Mouse (Mus musculus) liver, embryonic 12.5 days (tissue): ENCODE data around the gene BC080695. TPM values are rescaled to one million over a fixed set of nuclear protein-coding genes. Genes with fewer than 3 reads are reported as not detected.
"Not testable (repeated sequence)": the region's sequence is repeated elsewhere in the genome, so short reads cannot be mapped to it uniquely, and the experiment has no call there.

Experiments used
- ATAC-seq: fragments of 200-750 bp; cut with Nextera tagmentation; 2 replicates; pipeline ENCODE4 v1.8.0; 2017; ENCODE audit warnings: moderate number of reproducible peaks, mild to moderate bottlenecking, moderate library complexity
- H3K27ac ChIP-seq: fragments of 300-500 bp; sonication (generic); 2 replicates; pipeline ENCODE4 v1.5.1; 2016; ENCODE audit warnings: mild to moderate bottlenecking
- H3K27me3 ChIP-seq: fragments of 300-500 bp; sonication (generic); replicated peaks from 2 replicates; pipeline ENCODE4 v1.6.1; 2016; ENCODE audit warnings: mild to moderate bottlenecking, moderate library complexity
- H3K36me3 ChIP-seq: fragments of 300-500 bp; sonication (generic); 2 replicates; pipeline ENCODE4 v1.6.1; 2016; ENCODE audit warnings: mild to moderate bottlenecking, moderate library complexity
- H3K4me1 ChIP-seq: fragments of 300-500 bp; sonication (generic); 2 replicates; pipeline ENCODE4 v1.6.1; 2016
- H3K4me2 ChIP-seq: fragments of 300-500 bp; sonication (generic); 2 replicates; pipeline ENCODE4 v1.6.1; 2016; ENCODE audit warnings: mild to moderate bottlenecking, moderate library complexity
- H3K4me3 ChIP-seq: fragments of 300-500 bp; sonication (generic); 2 replicates; pipeline ENCODE4 v1.5.1; 2016; ENCODE audit warnings: mild to moderate bottlenecking, moderate library complexity
- H3K9ac ChIP-seq: fragments of 300-500 bp; sonication (generic); 2 replicates; pipeline ENCODE4 v1.6.1; 2016; ENCODE audit warnings: mild to moderate bottlenecking, moderate library complexity
- H3K9me3 ChIP-seq: fragments of 300-500 bp; sonication (generic); replicated peaks from 2 replicates; pipeline ENCODE4 v1.6.1; 2016; ENCODE audit warnings: mild to moderate bottlenecking, moderate library complexity
- WGBS: fragments of 180-500 bp; shearing (Covaris S2); methylation state at CpG from one replicate; pipeline ENCODE4 v1.1.7; 2016; ENCODE audit not compliant: insufficient replicate concordance; 5-methylcytosine and 5-hydroxymethylcytosine counted together
- polyA plus RNA-seq: library from polyadenylated mRNA; unstranded; fragments of >200 nt; fragmentation: Nextera tagmentation; extraction: Ambion mirVana; gene quantifications from 2 replicates; pipeline ENCODE4 v1.2.1, GENCODE M21; 2016

The BC080695 gene
- not detected in 2 replicates for polyA plus RNA-seq

DNA sequence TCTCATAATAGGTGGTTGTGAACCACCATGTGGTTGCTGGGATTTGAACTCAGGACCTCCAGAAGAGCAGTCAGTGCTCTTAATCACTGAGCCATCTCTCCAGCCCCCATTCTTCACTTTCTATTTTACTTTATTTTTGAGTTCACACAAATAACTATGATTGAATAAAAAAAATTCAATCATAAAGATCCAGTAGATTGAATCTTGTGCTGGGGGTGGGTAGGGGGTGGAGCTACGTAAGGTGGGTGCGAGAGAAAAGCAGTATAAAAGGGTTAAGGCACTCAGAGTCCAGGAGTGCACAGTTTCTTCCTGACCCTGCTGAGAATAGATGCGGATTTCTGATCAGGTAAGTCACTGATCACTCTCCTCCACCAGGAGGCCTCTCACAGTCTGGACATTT is at the start of gene BC080695, which contains the start of gene Gm13057:
BC080695 (plus strand) TSS at position 301 of the 400 bp plus-strand sequence.
Gm13057 (plus strand) TSS at position 310 of the 400 bp plus-strand sequence.
- H3K4me2 ChIP-seq, H3K27ac ChIP-seq, H3K27me3 ChIP-seq, H3K4me3 ChIP-seq, H3K4me1 ChIP-seq, ATAC-seq, H3K9me3 ChIP-seq, H3K9ac ChIP-seq, H3K36me3 ChIP-seq: not testable (repeated sequence)
- WGBS, result no CpG with 5 or more reads among the region's 3 CpGs

DNA sequence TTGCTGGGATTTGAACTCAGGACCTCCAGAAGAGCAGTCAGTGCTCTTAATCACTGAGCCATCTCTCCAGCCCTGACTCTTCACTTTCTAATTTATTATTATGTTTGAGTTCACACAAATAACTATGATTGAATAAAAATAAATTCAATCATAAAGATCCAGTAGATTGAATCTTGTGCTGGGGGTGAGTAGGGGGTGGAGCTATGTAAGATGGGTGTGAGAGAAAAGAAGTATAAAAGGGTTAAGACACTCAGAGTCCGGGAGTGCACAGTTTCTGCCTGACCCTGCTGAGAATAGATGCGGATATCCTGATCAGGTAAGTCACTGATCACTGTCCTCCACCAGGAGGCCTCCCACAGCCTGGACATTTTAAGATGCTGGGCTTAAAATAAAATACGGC is 40.5 kb upstream of the BC080695 start, which contains the start of gene Gm13043:
Gm13043 (plus strand) TSS at position 301 of the 400 bp plus-strand sequence.
- Histone ChIP-seq H3K4me2 (no peak within 1 kb of the TSS), H3K9ac (no peak within 1 kb of the TSS), H3K27me3 (no peaks in the 10 kb centered on the region), H3K9me3 (no peaks in the 10 kb centered on the region), H3K36me3 (no peaks in the 10 kb centered on the region), H3K27ac (no peak within 1 kb of the TSS), H3K4me3 (no peak within 1 kb of the TSS), H3K4me1 (no peaks in the 10 kb centered on the region)
- no peak for ATAC-seq
- 57% methylated on average over 3 of the region's 3 CpGs for WGBS

GRCm38 (mm10) chr4:143535654-143536053 is 15.8 kb upstream of the BC080695 start, which contains the start of gene Gm13040:
Gene Gm13040, plus strand, starts transcription at chr4:143535954.
- not testable (repeated sequence) for H3K9ac ChIP-seq, H3K4me1 ChIP-seq, H3K4me3 ChIP-seq, H3K36me3 ChIP-seq, H3K4me2 ChIP-seq, H3K27ac ChIP-seq, H3K9me3 ChIP-seq, ATAC-seq, H3K27me3 ChIP-seq
- WGBS, result no CpG with 5 or more reads among the region's 3 CpGs

DNA sequence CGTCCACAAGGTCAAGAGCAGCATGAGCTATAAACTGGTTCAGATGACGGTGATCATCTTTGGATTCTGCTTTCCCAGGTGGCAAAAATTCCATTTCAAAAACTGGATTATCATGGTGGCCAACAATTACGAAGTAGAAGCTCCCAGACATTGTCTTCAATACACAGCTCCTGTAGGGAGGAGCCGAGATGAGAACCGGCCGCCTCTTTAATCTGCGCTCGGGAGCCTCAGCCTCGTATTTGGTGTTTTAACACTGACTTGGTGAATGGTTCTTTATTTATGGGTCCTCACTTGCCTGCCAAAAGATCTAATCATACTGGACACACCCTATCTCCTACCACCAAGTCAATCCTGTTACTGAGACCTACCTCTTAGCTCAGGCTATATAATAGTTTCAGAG is 60.4 kb downstream of the BC080695 start:
- H3K4me3 ChIP-seq, H3K9me3 ChIP-seq, H3K4me2 ChIP-seq, H3K27ac ChIP-seq, H3K36me3 ChIP-seq, ATAC-seq, H3K27me3 ChIP-seq, H3K4me1 ChIP-seq, H3K9ac ChIP-seq: not testable (repeated sequence)
- WGBS, result 77% methylated on average over 9 of the region's 9 CpGs

GRCm38 (mm10) chr4:143614703-143615102 is 63.2 kb downstream of the BC080695 start, which contains the start of gene Gm13083:
Gene Gm13083, plus strand, starts transcription at chr4:143615003.
- not testable (repeated sequence) for H3K36me3 ChIP-seq, H3K9me3 ChIP-seq, H3K4me1 ChIP-seq, H3K4me3 ChIP-seq, H3K27ac ChIP-seq, H3K4me2 ChIP-seq, ATAC-seq, H3K27me3 ChIP-seq, H3K9ac ChIP-seq

- H3K4me2 ChIP-seq, H3K27me3 ChIP-seq, H3K4me1 ChIP-seq, H3K9ac ChIP-seq, H3K27ac ChIP-seq, H3K4me3 ChIP-seq, H3K36me3 ChIP-seq, ATAC-seq, H3K9me3 ChIP-seq: not testable (repeated sequence)
- WGBS, result 63% methylated on average over 4 of the region's 4 CpGs
Observed at GRCm38 (mm10) chr4:143618101-143618500, 66.6 kb downstream of the BC080695 start.

Other genes with a start within 250 kb of the BC080695 start
- gene Lrrc38, start 201.9 kb upstream of the BC080695 start, polyA plus RNA-seq, result not detected in 2 replicates
- not detected in 2 replicates for gene Pramel1, start 157.3 kb upstream of the BC080695 start, polyA plus RNA-seq
- 5.3 and 6.0 TPM in 2 replicates for gene Pramef8, start 139.3 kb upstream of the BC080695 start, polyA plus RNA-seq
- not detected in 2 replicates for gene Oog4, start 101.4 kb upstream of the BC080695 start, polyA plus RNA-seq
- gene Gm13043, start 40.4 kb upstream of the BC080695 start, polyA plus RNA-seq, result not detected in 2 replicates
- gene Gm13040, start 15.7 kb upstream of the BC080695 start, polyA plus RNA-seq, result not detected in 2 replicates
- not detected in 2 replicates for gene Gm13057, start within 50 bp of the BC080695 start, polyA plus RNA-seq
- gene Gm13083, start 63.3 kb downstream of the BC080695 start, polyA plus RNA-seq, result not detected in 2 replicates
- gene Gm13088, start 105.5 kb downstream of the BC080695 start, polyA plus RNA-seq, result not detected in 2 replicates
- gene Gm13089, start 151.0 kb downstream of the BC080695 start, polyA plus RNA-seq, result not detected in 2 replicates
- not detected in 2 replicates for gene Gm13078, start 167.8 kb downstream of the BC080695 start, polyA plus RNA-seq
- gene Gm13023, start 237.7 kb downstream of the BC080695 start, polyA plus RNA-seq, result not detected in 2 replicates